Mouse (Mus musculus) neural tube, embryonic 12.5 days (tissue): ENCODE data around the gene Riok1. TPM values are rescaled to one million over a fixed set of nuclear protein-coding genes. Genes with fewer than 3 reads are reported as not detected.

Experiments used
- ATAC-seq: fragments of 200-750 bp; cut with Nextera tagmentation; 2 replicates; pipeline ENCODE4 v1.8.0; 2017; ENCODE audit warnings: low read depth, mild to moderate bottlenecking, moderate TSS enrichment, moderate library complexity; ENCODE audit not compliant: low FRiP score
- H3K27ac ChIP-seq: fragments of 300-500 bp; sonication (generic); 2 replicates; pipeline ENCODE4 v1.5.1; 2016
- H3K27me3 ChIP-seq: fragments of 300-500 bp; sonication (generic); replicated peaks from 2 replicates; pipeline ENCODE4 v1.6.1; 2016; ENCODE audit warnings: mild to moderate bottlenecking
- H3K36me3 ChIP-seq: fragments of 300-500 bp; sonication (generic); 2 replicates; pipeline ENCODE4 v1.6.1; 2016; ENCODE audit warnings: mild to moderate bottlenecking
- H3K4me1 ChIP-seq: fragments of 300-500 bp; sonication (generic); 2 replicates; pipeline ENCODE4 v1.6.1; 2016
- H3K4me2 ChIP-seq: fragments of 300-500 bp; sonication (generic); replicated peaks from 2 replicates; pipeline ENCODE4 v1.6.1; 2016; ENCODE audit warnings: mild to moderate bottlenecking
- H3K4me3 ChIP-seq: fragments of 300-500 bp; sonication (generic); 2 replicates; pipeline ENCODE4 v1.5.1; 2016
- H3K9ac ChIP-seq: fragments of 300-500 bp; sonication (generic); 2 replicates; pipeline ENCODE4 v1.6.1; 2016; ENCODE audit warnings: mild to moderate bottlenecking
- H3K9me3 ChIP-seq: fragments of 300-500 bp; sonication (generic); 2 replicates; pipeline ENCODE4 v1.6.1; 2016; ENCODE audit warnings: mild to moderate bottlenecking
- WGBS: fragments of 180-500 bp; shearing (Covaris S2); methylation state at CpG from one replicate; pipeline ENCODE4 v1.1.7; 2016; 5-methylcytosine and 5-hydroxymethylcytosine counted together
- polyA plus RNA-seq: library from polyadenylated mRNA; unstranded; fragments of >200 nt; fragmentation: Nextera tagmentation; extraction: Ambion mirVana; gene quantifications from 2 replicates; pipeline ENCODE4 v1.2.1, GENCODE M21; 2016

Gene Riok1
- polyA plus RNA-seq, 1 experiment from 2014 or later: 60.7 TPM

- no peak overlapping the region for H3K4me3 ChIP-seq
- ATAC-seq: no peak
- H3K36me3 ChIP-seq: no peaks in the 10 kb centered on the region
- H3K27ac ChIP-seq: no peak overlapping the region
- H3K27me3 ChIP-seq: no peaks in the 10 kb centered on the region
- no peaks in the 10 kb centered on the region for H3K4me1 ChIP-seq
- WGBS: 88% methylated on average over 4 of the region's 4 CpGs
- no peak overlapping the region for H3K9ac ChIP-seq
- no peak overlapping the region for H3K4me2 ChIP-seq
- no peaks in the 10 kb centered on the region for H3K9me3 ChIP-seq
These were observed 21.2 kb upstream of the Riok1 start for GRCm38 (mm10) chr13:38015591-38015990.

GRCm38 (mm10) chr13:38018791-38019190 is 18.0 kb upstream of the Riok1 start:
- Histone ChIP-seq H3K36me3 (no peaks in the 10 kb centered on the region), H3K9ac (no peak overlapping the region), H3K9me3 (no peaks in the 10 kb centered on the region), H3K4me2 (no peak overlapping the region), H3K27me3 (no peaks in the 10 kb centered on the region), H3K4me1 (no peaks in the 10 kb centered on the region), H3K27ac (no peak overlapping the region), H3K4me3 (no peak overlapping the region)
- 83% methylated on average over 3 of the region's 3 CpGs for WGBS
- ATAC-seq: no peak

- Histone ChIP-seq H3K4me2 (no peak overlapping the region), H3K36me3 (no peaks in the 10 kb centered on the region), H3K27ac (no peak overlapping the region), H3K4me3 (no peak overlapping the region), H3K4me1 (no peaks in the 10 kb centered on the region), H3K9me3 (no peaks in the 10 kb centered on the region), H3K9ac (no peak overlapping the region), H3K27me3 (no peaks in the 10 kb centered on the region)
- WGBS: 35% methylated on average over 4 of the region's 4 CpGs
- no peak for ATAC-seq
These were observed 10.9 kb upstream of the Riok1 start for GRCm38 (mm10) chr13:38025874-38026273.

GRCm38 (mm10) chr13:38027618-38028248 is 9.1 kb upstream of the Riok1 start:
- ATAC-seq: no peak

GRCm38 (mm10) chr13:38028407-38028806 is 8.4 kb upstream of the Riok1 start:
- Histone ChIP-seq H3K36me3 (no peaks in the 10 kb centered on the region), H3K4me2 (no peak overlapping the region), H3K4me1 (no peaks in the 10 kb centered on the region), H3K27ac (no peak overlapping the region), H3K9ac (no peak overlapping the region), H3K4me3 (no peak overlapping the region), H3K9me3 (no peaks in the 10 kb centered on the region), H3K27me3 (no peaks in the 10 kb centered on the region)
- 89% methylated on average over 4 of the region's 4 CpGs for WGBS
- no peak for ATAC-seq

More at GRCm38 (mm10) chr13:38027618-38028248, 9.1 kb upstream of the Riok1 start:
- H3K4me1 ChIP-seq: no peaks in the 10 kb centered on the region
- no peak overlapping the region for H3K4me3 ChIP-seq
- WGBS: 70% methylated on average over 6 of the region's 6 CpGs
- no peak overlapping the region for H3K27ac ChIP-seq
- H3K27me3 ChIP-seq: no peaks in the 10 kb centered on the region
- H3K9ac ChIP-seq: no peak overlapping the region
- H3K4me2 ChIP-seq: no peak overlapping the region
- H3K36me3 ChIP-seq: no peaks in the 10 kb centered on the region
- no peaks in the 10 kb centered on the region for H3K9me3 ChIP-seq

GRCm38 (mm10) chr13:38037044-38037687 is 371 bp downstream of the Riok1 start, which contains the start of gene Cage1:
Gene Cage1 (minus strand): TSS chr13:38037069.
- H3K27ac ChIP-seq: no peak within 1 kb of the TSS
- H3K4me3 ChIP-seq: peak within 1 kb of the TSS; percentile 85
- H3K36me3 ChIP-seq: peaks cover 17% of the 10 kb centered on the region
- under 1% methylated on average over 47 of the region's 47 CpGs for WGBS
- H3K9me3 ChIP-seq: no peaks in the 10 kb centered on the region
- no peaks in the 10 kb centered on the region for H3K27me3 ChIP-seq
- peaks cover 14% of the 10 kb centered on the region for H3K4me1 ChIP-seq
- ATAC-seq: peak; percentile 98
- H3K4me2 ChIP-seq: peak within 1 kb of the TSS; percentile 84
- H3K9ac ChIP-seq: peak within 1 kb of the TSS; percentile 83

- Histone ChIP-seq H3K4me3 (peak overlapping the region; percentile 85), H3K4me1 (peaks cover 14% of the 10 kb centered on the region), H3K9me3 (no peaks in the 10 kb centered on the region), H3K27me3 (no peaks in the 10 kb centered on the region), H3K27ac (no peak overlapping the region), H3K4me2 (peak overlapping the region; percentile 84), H3K9ac (peak overlapping the region; percentile 83), H3K36me3 (peaks cover 21% of the 10 kb centered on the region)
- 49% methylated on average over 12 of the region's 12 CpGs for WGBS
- ATAC-seq: no peak
These were observed 1.0 kb downstream of the Riok1 start for GRCm38 (mm10) chr13:38037811-38038210.

- H3K4me1 ChIP-seq: no peaks in the 10 kb centered on the region
- peaks cover 86% of the 10 kb centered on the region for H3K36me3 ChIP-seq
- H3K4me3 ChIP-seq: no peak overlapping the region
- H3K27ac ChIP-seq: no peak overlapping the region
- WGBS: 95% methylated on average over 3 of the region's 3 CpGs
- H3K9ac ChIP-seq: no peak overlapping the region
- no peak overlapping the region for H3K4me2 ChIP-seq
- H3K9me3 ChIP-seq: no peaks in the 10 kb centered on the region
- no peaks in the 10 kb centered on the region for H3K27me3 ChIP-seq
- ATAC-seq: no peak
These were observed 13.1 kb downstream of the Riok1 start for GRCm38 (mm10) chr13:38049888-38050287.

GRCm38 (mm10) chr13:38062678-38063077 is 25.9 kb downstream of the Riok1 start:
- no peak for ATAC-seq
- peaks cover 41% of the 10 kb centered on the region for H3K36me3 ChIP-seq
- no peaks in the 10 kb centered on the region for H3K9me3 ChIP-seq
- H3K27me3 ChIP-seq: no peaks in the 10 kb centered on the region
- 93% methylated on average over 11 of the region's 11 CpGs for whole genome bisulfite sequencing
- H3K4me3 ChIP-seq: no peak overlapping the region
- H3K4me1 ChIP-seq: no peaks in the 10 kb centered on the region
- no peak overlapping the region for H3K4me2 ChIP-seq
- no peak overlapping the region for H3K9ac ChIP-seq
- H3K27ac ChIP-seq: no peak overlapping the region

GRCm38 (mm10) chr13:38064854-38065663 is 28.3 kb downstream of the Riok1 start:
- no peak overlapping the region for H3K4me2 ChIP-seq
- ATAC-seq: peak; percentile 25; the same call in 1 of the 2 replicates
- H3K4me1 ChIP-seq: no peaks in the 10 kb centered on the region
- WGBS: 76% methylated on average over 11 of the region's 11 CpGs
- H3K27me3 ChIP-seq: no peaks in the 10 kb centered on the region
- H3K9me3 ChIP-seq: no peaks in the 10 kb centered on the region
- no peak overlapping the region for H3K27ac ChIP-seq
- no peak overlapping the region for H3K9ac ChIP-seq
- H3K36me3 ChIP-seq: peaks cover 24% of the 10 kb centered on the region
- H3K4me3 ChIP-seq: no peak overlapping the region

- H3K36me3 ChIP-seq: no peaks in the 10 kb centered on the region
- no peak overlapping the region for H3K4me3 ChIP-seq
- H3K4me1 ChIP-seq: no peaks in the 10 kb centered on the region
- H3K9me3 ChIP-seq: no peaks in the 10 kb centered on the region
- H3K27ac ChIP-seq: no peak overlapping the region
- no peak for ATAC-seq
- H3K9ac ChIP-seq: no peak overlapping the region
- H3K27me3 ChIP-seq: no peaks in the 10 kb centered on the region
- no peak overlapping the region for H3K4me2 ChIP-seq
- WGBS: 88% methylated on average over 4 of the region's 4 CpGs
These were observed 34.1 kb downstream of the Riok1 start for GRCm38 (mm10) chr13:38070945-38071344.
